In genomic region chr17:55843067-55843466, GRCm38 (mm10) we compare ENCODE assay signal across 19 mouse cellular contexts.
"Had no signal": no experiment of that assay in that cellular context is flagged by ENCODE, and none has a peak within 500 bp of the region (broad histone marks: within the 10 kb centered on the region; RNA-seq: fewer than 3 reads in every experiment).

No protein-coding gene starts in this region.

- H3K4me2 ChIP-seq: limb, embryonic 12.5 days; limb, embryonic 15.5 days; liver, embryonic 11.5 days; lung, embryonic 14.5 days; midbrain, embryonic 12.5 days; midbrain, embryonic 15.5 days; neural tube, embryonic 13.5 days had no signal

- DNase-seq: kidney, adult 8-10 months; kidney, postnatal 14 days; kidney, postnatal 4 days; left cerebral cortex, postnatal 4 days; liver, postnatal 0 days; lung, embryonic 14.5 days; right cerebral cortex, postnatal 14 days; right cerebral cortex, postnatal 4 days; thymus, adult 18-20 months; thymus, postnatal 36 days had no signal

- ATAC-seq: liver, postnatal 0 days; lung, postnatal 0 days; midbrain, embryonic 15.5 days had no signal

- H3K4me1 ChIP-seq: limb, embryonic 12.5 days; limb, embryonic 15.5 days; midbrain, embryonic 12.5 days; midbrain, embryonic 15.5 days; neural tube, embryonic 13.5 days had no signal

- H3K9me3 ChIP-seq: limb, embryonic 12.5 days; limb, embryonic 15.5 days; midbrain, embryonic 15.5 days; neural tube, embryonic 13.5 days had no signal

- H3K4me3 ChIP-seq: limb, embryonic 12.5 days; limb, embryonic 15.5 days; midbrain, embryonic 12.5 days; midbrain, embryonic 15.5 days; neural tube, embryonic 13.5 days had no signal

- H3K36me3 ChIP-seq: limb, embryonic 12.5 days; limb, embryonic 15.5 days; midbrain, embryonic 12.5 days; midbrain, embryonic 15.5 days; neural tube, embryonic 13.5 days had no signal

- H3K27me3 ChIP-seq: limb, embryonic 12.5 days; limb, embryonic 15.5 days; midbrain, embryonic 12.5 days; midbrain, embryonic 15.5 days; neural tube, embryonic 13.5 days had no signal

- H3K9ac ChIP-seq: limb, embryonic 12.5 days; limb, embryonic 15.5 days; liver, embryonic 14.5 days; liver, postnatal 0 days; lung, embryonic 14.5 days; midbrain, embryonic 12.5 days; midbrain, embryonic 15.5 days; neural tube, embryonic 13.5 days had no signal

- H3K27ac ChIP-seq: limb, embryonic 12.5 days; limb, embryonic 15.5 days; liver, embryonic 14.5 days; macrophage; midbrain, embryonic 12.5 days; midbrain, embryonic 15.5 days; neural tube, embryonic 13.5 days had no signal
